Mouse (Mus musculus) hindbrain, embryonic 13.5 days (tissue): ENCODE measurements around the gene Myh7b. TPM values are rescaled to one million over a fixed set of nuclear protein-coding genes. Genes with fewer than 3 reads are reported as not detected.
A peak's percentile ranks its signal among the peaks of the same experiment; 100 is the strongest.

Experiments
- ATAC-seq: fragments of 200-750 bp; cut with Nextera tagmentation; 2 replicates; pipeline ENCODE4 v1.8.0; 2017; ENCODE audit warnings: moderate TSS enrichment; ENCODE audit not compliant: low FRiP score
- H3K27ac ChIP-seq: fragments of 300-500 bp; sonication (generic); 2 replicates; pipeline ENCODE4 v1.5.1; 2015; ENCODE audit warnings: inconsistent platforms, mild to moderate bottlenecking, moderate library complexity
- H3K27me3 ChIP-seq: fragments of 300-500 bp; sonication (generic); 2 replicates; pipeline ENCODE4 v1.6.1; 2015; ENCODE audit warnings: mild to moderate bottlenecking, inconsistent platforms
- H3K36me3 ChIP-seq: fragments of 300-500 bp; sonication (generic); 2 replicates; pipeline ENCODE4 v1.6.1; 2015; ENCODE audit warnings: mild to moderate bottlenecking, inconsistent platforms
- H3K4me1 ChIP-seq: fragments of 300-500 bp; sonication (generic); replicated peaks from 2 replicates; pipeline ENCODE4 v1.6.1; 2015; ENCODE audit warnings: inconsistent platforms
- H3K4me2 ChIP-seq: fragments of 300-500 bp; sonication (generic); 2 replicates; pipeline ENCODE4 v1.6.1; 2015; ENCODE audit warnings: inconsistent platforms, mild to moderate bottlenecking, moderate library complexity
- H3K4me3 ChIP-seq: fragments of 300-500 bp; sonication (generic); 2 replicates; pipeline ENCODE4 v1.5.1; 2015; ENCODE audit warnings: mild to moderate bottlenecking, inconsistent platforms
- H3K9ac ChIP-seq: fragments of 300-500 bp; sonication (generic); 2 replicates; pipeline ENCODE4 v1.6.1; 2015; ENCODE audit warnings: mild to moderate bottlenecking, inconsistent platforms
- H3K9me3 ChIP-seq: fragments of 300-500 bp; sonication (generic); 2 replicates; pipeline ENCODE4 v1.6.1; 2016; ENCODE audit warnings: inconsistent platforms
- WGBS: fragments of 180-500 bp; shearing (Covaris S2); methylation state at CpG from one replicate; pipeline ENCODE4 v1.1.7; 2015; 5-methylcytosine and 5-hydroxymethylcytosine counted together
- polyA plus RNA-seq: library from polyadenylated mRNA; unstranded; fragments of >200 nt; fragmentation: Nextera tagmentation; extraction: Ambion mirVana; gene quantifications from 2 replicates; pipeline ENCODE4 v1.2.1, GENCODE M21; 2015

Myh7b gene
- polyA plus RNA-seq, 1 experiment from 2014 or later, result 0.82 TPM

DNA sequence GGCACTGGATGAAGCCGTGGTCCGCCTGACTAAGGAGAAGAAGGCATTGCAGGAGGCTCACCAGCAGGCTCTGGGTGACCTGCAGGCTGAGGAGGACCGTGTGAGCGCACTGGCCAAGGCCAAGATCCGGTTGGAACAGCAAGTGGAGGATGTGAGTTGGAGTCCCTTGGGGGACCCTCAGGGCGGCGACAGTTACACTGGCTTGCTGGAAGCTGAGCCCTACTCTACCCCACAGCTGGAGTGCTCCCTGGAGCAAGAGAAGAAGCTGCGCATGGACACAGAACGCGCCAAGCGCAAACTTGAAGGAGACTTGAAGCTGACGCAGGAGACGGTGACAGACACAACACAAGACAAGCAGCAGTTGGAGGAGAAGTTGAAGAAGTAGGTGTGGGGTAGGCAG lies 17.5 kb downstream of the Myh7b start:
- WGBS, result 77% methylated on average over 13 of the region's 13 CpGs
- H3K4me2 ChIP-seq, result peak overlapping the region; percentile 69; the same call in 1 of the 2 replicates
- peaks cover 33% of the 10 kb centered on the region for H3K4me1 ChIP-seq
- peak overlapping the region; percentile 36; the same call in 1 of the 2 replicates for H3K4me3 ChIP-seq
- peaks cover 25% of the 10 kb centered on the region for H3K36me3 ChIP-seq
- H3K27ac ChIP-seq, result no peak overlapping the region
- no peak overlapping the region for H3K9ac ChIP-seq
- H3K27me3 ChIP-seq, result peaks cover 75% of the 10 kb centered on the region
- ATAC-seq, result no peak
- no peaks in the 10 kb centered on the region for H3K9me3 ChIP-seq

DNA sequence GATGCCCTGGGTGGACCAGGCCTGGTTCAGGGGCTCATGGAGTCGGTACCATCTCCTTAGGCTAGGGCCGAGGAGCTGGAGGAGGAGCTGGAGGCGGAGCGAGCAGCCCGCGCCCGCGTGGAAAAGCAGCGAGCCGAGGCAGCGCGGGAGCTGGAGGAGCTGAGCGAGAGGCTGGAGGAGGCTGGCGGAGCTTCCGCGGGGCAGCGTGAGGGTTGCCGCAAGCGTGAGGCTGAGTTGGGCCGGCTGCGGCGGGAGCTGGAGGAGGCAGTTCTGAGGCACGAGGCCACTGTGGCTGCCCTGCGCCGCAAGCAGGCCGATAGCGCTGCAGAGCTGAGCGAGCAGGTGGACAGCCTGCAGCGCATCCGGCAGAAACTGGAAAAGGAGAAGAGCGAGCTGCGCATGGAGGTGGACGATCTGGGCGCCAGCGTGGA lies 18.2 kb downstream of the Myh7b start:
- peaks cover 33% of the 10 kb centered on the region for H3K4me1 ChIP-seq
- peak; percentile 37 for ATAC-seq
- H3K36me3 ChIP-seq, result peaks cover 33% of the 10 kb centered on the region
- 1% methylated on average over 35 of the region's 35 CpGs for WGBS
- peak overlapping the region; percentile 70 for H3K9ac ChIP-seq
- H3K4me2 ChIP-seq, result peak overlapping the region; percentile 69
- H3K9me3 ChIP-seq, result no peaks in the 10 kb centered on the region
- peak overlapping the region; percentile 36 for H3K4me3 ChIP-seq
- H3K27ac ChIP-seq, result no peak overlapping the region
- H3K27me3 ChIP-seq, result peaks cover 82% of the 10 kb centered on the region

DNA sequence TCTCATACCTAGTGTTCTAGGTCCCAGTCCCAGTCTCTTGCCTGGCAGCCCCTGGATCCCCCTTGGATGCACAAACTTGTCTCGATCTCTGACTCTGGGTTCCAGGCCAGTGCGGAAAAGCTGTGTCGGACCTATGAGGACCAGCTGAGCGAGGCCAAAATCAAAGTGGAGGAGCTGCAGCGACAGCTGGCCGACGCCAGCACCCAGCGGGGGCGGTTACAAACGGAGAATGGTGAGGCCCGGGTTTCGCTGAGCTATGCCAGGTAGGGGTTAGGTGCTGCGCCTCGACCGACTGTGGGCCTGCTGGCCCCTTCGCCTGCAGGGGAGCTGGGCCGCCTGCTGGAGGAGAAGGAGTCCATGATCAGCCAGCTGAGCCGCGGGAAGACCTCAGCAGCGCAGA lies 19.1 kb downstream of the Myh7b start:
- 19% methylated on average over 20 of the region's 20 CpGs for WGBS
- H3K36me3 ChIP-seq, result peaks cover 42% of the 10 kb centered on the region
- ATAC-seq, result no peak

DNA sequence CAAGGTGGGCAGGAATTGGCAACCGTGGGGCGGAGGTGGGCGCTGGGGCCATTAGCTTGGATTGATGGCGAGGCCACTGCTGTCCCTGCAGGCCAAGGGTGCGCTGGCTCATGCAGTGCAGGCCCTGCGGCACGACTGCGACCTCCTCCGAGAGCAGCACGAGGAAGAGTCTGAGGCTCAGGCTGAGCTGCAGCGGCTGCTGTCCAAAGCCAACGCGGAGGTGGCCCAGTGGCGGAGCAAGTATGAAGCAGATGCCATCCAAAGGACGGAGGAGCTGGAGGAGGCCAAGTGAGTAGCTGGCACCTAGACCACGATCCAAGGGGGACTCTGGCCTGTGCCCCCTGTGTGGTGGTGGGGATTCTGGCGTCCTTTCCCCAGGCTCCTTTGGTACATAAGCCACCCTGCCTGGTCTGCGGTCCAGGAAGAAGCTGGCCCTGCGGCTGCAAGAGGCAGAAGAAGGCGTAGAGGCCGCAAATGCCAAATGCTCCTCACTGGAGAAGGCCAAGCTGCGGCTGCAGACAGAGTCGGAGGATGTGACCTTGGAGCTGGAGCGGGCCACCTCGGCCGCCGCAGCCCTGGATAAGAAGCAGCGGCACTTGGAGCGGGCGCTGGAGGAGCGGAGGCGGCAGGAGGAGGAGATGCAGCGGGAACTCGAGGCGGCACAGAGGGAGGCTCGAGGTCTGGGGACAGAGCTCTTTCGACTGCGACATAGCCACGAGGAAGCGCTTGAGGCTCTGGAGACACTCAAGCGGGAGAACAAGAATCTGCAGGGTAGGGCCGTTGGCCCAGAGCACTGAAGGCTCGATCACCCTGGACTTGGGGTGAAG lies 19.8 kb downstream of the Myh7b start:
- no peak overlapping the region for H3K4me2 ChIP-seq
- no peak for ATAC-seq
- no peak overlapping the region for H3K4me3 ChIP-seq
- no peaks in the 10 kb centered on the region for H3K9me3 ChIP-seq
- no peak overlapping the region for H3K27ac ChIP-seq
- 16% methylated on average over 43 of the region's 43 CpGs for WGBS
- H3K9ac ChIP-seq, result peak overlapping the region; percentile 31; the same call in 1 of the 2 replicates
- peaks cover 48% of the 10 kb centered on the region for H3K36me3 ChIP-seq
- H3K27me3 ChIP-seq, result peaks cover 85% of the 10 kb centered on the region
- peaks cover 33% of the 10 kb centered on the region for H3K4me1 ChIP-seq

More for the DNA sequence above, 19.1 kb downstream of the Myh7b start:
- Histone ChIP-seq H3K9ac (peak overlapping the region; percentile 31; the same call in 1 of the 2 replicates), H3K27me3 (peaks cover 91% of the 10 kb centered on the region), H3K4me2 (0 out of 2 replicates have a peak overlapping the region, but pooled peaks have one; percentile 20), H3K4me3 (no peak overlapping the region), H3K4me1 (peaks cover 33% of the 10 kb centered on the region), H3K9me3 (no peaks in the 10 kb centered on the region), H3K27ac (no peak overlapping the region)

DNA sequence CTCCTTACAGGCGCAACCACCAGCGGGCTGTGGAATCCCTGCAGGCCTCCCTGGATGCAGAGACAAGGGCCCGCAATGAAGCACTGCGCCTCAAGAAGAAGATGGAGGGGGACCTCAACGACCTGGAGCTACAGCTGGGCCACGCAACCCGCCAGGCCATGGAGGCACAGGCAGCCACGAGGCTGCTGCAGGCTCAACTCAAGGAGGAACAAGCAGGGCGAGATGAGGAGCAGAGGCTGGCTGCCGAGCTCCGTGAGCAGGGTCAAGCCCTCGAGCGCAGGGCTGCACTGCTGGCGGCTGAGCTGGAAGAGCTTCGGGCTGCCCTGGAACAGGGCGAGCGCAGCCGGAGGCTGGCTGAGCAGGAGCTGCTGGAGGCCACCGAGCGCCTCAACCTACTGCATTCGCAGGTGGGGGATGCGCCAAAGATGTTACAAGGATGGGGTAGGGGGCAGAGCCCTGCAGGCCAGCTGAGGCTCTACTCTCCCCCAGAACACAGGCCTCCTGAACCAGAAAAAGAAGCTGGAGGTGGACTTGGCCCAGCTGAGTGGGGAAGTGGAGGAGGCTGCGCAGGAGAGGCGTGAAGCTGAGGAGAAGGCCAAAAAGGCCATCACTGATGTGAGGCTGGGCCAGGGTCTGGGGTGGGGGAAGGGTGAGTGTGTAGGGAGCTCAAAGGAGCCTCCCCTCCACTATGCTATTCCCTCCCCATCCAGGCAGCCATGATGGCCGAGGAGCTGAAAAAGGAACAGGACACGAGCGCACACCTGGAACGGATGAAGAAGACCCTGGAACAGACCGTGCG lies 21.3 kb downstream of the Myh7b start:
- WGBS, result 69% methylated on average over 30 of the region's 30 CpGs
- no peak for ATAC-seq
- peaks cover 28% of the 10 kb centered on the region for H3K4me1 ChIP-seq
- H3K4me3 ChIP-seq, result no peak overlapping the region
- no peak overlapping the region for H3K27ac ChIP-seq
- H3K27me3 ChIP-seq, result peaks cover 78% of the 10 kb centered on the region
- H3K36me3 ChIP-seq, result peaks cover 64% of the 10 kb centered on the region
- no peak overlapping the region for H3K4me2 ChIP-seq
- no peaks in the 10 kb centered on the region for H3K9me3 ChIP-seq
- no peak overlapping the region for H3K9ac ChIP-seq

DNA sequence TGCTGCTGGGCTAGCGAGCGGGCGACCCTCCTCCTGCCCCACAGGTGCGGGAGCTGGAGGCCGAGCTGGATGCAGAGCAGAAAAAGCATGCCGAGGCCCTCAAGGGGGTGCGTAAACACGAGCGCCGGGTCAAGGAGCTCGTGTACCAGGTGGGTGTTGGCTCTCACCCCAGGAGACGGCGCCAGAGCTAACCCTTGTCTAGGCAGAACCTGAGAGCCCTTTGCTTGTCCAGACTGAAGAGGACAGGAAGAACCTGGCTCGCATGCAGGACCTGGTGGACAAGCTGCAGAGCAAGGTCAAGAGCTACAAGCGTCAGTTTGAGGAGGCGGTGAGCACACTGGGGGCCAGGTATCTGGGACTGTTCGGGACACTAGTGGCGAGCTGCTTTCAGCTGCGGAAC lies 22.1 kb downstream of the Myh7b start:
- Histone ChIP-seq H3K36me3 (peaks cover 71% of the 10 kb centered on the region), H3K27ac (no peak overlapping the region), H3K4me3 (no peak overlapping the region), H3K4me1 (peaks cover 28% of the 10 kb centered on the region), H3K9me3 (no peaks in the 10 kb centered on the region), H3K4me2 (no peak overlapping the region), H3K27me3 (peaks cover 70% of the 10 kb centered on the region), H3K9ac (no peak overlapping the region)
- WGBS, result 70% methylated on average over 19 of the region's 19 CpGs
- no peak for ATAC-seq

DNA sequence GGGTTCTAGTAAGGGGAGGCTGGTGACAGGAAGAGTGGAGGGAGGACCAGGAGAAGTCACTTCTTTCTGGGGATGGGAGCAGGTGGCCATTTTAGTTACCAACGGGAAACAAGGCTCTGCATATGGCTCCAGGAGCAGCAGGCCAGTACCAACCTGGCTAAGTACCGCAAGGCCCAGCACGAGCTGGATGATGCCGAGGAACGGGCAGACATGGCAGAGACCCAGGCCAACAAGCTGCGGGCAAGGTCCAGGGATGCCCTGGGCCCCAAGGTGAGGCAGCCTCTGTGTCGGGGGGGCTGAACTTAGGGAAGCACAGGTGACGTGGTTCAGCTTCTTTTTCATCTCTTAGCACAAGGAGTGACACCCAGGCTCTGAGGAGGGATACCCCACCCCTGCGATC lies 22.7 kb downstream of the Myh7b start:
- peaks cover 64% of the 10 kb centered on the region for H3K27me3 ChIP-seq
- no peak overlapping the region for H3K27ac ChIP-seq
- WGBS, result 90% methylated on average over 9 of the region's 9 CpGs
- no peak overlapping the region for H3K4me2 ChIP-seq
- no peak overlapping the region for H3K4me3 ChIP-seq
- H3K9me3 ChIP-seq, result no peaks in the 10 kb centered on the region
- H3K9ac ChIP-seq, result no peak overlapping the region
- H3K4me1 ChIP-seq, result peaks cover 27% of the 10 kb centered on the region
- H3K36me3 ChIP-seq, result peaks cover 78% of the 10 kb centered on the region
- no peak for ATAC-seq

DNA sequence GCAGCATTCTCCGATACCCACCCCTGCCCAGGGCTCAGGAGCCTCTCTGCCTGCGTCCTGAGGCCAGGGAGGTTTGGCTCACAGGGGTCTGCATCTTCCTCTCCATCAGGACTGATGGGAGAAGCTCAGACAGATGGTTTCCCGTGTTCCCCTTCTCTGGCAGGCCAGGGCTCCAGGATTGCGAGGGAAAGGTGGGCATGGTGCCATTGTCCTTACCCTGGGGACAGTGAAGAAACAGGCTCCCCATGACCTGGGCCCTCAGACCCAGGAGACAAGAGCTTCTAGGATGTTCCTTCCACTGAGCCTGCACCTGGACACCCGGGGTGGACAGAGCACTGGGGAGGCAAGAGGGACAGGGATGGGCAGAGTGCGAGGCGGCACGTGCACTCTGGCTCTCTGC lies 23.6 kb downstream of the Myh7b start:
- peaks cover 56% of the 10 kb centered on the region for H3K27me3 ChIP-seq
- WGBS, result 89% methylated on average over 8 of the region's 8 CpGs

DNA sequence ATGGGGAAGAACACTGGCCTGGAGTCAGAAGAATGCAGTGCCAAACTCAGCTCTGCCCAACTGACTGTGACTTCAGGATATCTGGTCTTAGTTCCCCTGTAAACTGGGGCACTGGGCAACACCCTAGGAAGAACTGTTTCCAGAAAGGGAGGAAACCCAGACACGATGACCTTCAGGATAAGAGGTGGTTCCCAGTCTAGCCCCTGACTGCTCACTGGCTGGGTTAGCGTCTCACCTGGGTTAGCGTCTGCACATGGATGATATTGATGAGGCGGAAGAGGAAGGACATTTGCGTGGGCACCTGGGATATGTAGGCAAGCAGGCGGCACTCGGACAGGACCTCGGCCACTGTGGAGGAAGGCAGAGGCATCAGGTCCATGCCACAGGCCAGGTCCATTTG lies 24.9 kb downstream of the Myh7b start:
- no peaks in the 10 kb centered on the region for H3K9me3 ChIP-seq
- no peak for ATAC-seq
- 96% methylated on average over 8 of the region's 8 CpGs for WGBS
- H3K27me3 ChIP-seq, result peaks cover 42% of the 10 kb centered on the region
- H3K36me3 ChIP-seq, result peaks cover 100% of the 10 kb centered on the region
- H3K4me2 ChIP-seq, result no peak overlapping the region
- no peak overlapping the region for H3K4me3 ChIP-seq
- H3K27ac ChIP-seq, result no peak overlapping the region
- no peak overlapping the region for H3K9ac ChIP-seq
- H3K4me1 ChIP-seq, result peaks cover 15% of the 10 kb centered on the region

More for the DNA sequence above, 23.6 kb downstream of the Myh7b start:
- no peak overlapping the region for H3K27ac ChIP-seq
- H3K9me3 ChIP-seq, result no peaks in the 10 kb centered on the region
- H3K9ac ChIP-seq, result no peak overlapping the region
- peaks cover 86% of the 10 kb centered on the region for H3K36me3 ChIP-seq
- no peak overlapping the region for H3K4me2 ChIP-seq
- H3K4me3 ChIP-seq, result no peak overlapping the region
- no peak for ATAC-seq
- peaks cover 23% of the 10 kb centered on the region for H3K4me1 ChIP-seq

DNA sequence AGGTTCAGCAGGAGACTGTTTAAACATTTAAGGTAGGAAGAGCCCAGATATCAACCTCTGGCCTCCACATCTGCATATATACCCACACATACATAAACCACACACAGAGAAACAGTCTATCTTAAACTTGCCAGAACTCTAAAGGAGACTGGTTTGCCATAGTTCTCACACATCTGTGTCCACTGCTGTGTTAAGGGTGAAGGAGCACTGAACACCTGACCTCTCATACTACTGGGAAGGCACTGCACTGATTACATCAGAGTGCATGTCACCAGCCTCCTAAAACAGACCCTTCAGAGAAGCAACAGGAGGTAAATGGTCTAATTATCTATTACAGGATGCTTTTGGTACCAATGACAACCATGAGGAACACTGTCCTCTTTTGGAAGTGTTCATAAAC lies 25.9 kb downstream of the Myh7b start:
- Histone ChIP-seq H3K4me3 (no peak overlapping the region), H3K36me3 (peaks cover 100% of the 10 kb centered on the region), H3K4me2 (no peak overlapping the region), H3K9ac (no peak overlapping the region), H3K27ac (no peak overlapping the region), H3K9me3 (no peaks in the 10 kb centered on the region), H3K27me3 (peaks cover 33% of the 10 kb centered on the region), H3K4me1 (peaks cover 17% of the 10 kb centered on the region; the same call in 1 of the 2 replicates)
- ATAC-seq, result no peak

DNA sequence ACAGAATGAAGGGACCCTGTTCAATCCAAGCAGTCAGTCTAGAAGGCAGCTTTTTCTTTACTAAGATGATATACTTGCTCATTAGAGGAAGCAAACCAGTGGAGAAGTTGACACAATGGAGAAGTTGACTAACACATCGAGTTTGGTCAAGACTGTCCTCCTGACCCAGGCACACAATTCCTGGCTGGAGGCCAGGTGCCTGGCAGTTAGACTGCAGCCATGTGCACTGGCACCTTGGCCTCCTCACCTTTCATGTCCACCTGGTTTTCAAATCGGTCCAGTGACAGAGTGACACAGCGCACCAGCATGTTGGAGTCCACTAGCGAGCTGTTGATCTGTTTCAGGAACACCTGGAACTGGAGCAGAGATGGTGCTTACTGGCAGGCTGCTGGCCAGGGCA lies 26.4 kb downstream of the Myh7b start:
- Histone ChIP-seq H3K4me2 (no peak overlapping the region), H3K36me3 (peaks cover 100% of the 10 kb centered on the region), H3K4me1 (peaks cover 18% of the 10 kb centered on the region; the same call in 1 of the 2 replicates), H3K9me3 (no peaks in the 10 kb centered on the region), H3K27me3 (peaks cover 27% of the 10 kb centered on the region), H3K27ac (no peak overlapping the region), H3K4me3 (no peak overlapping the region), H3K9ac (no peak overlapping the region)
- no peak for ATAC-seq
- 98% methylated on average over 4 of the region's 4 CpGs for WGBS

DNA sequence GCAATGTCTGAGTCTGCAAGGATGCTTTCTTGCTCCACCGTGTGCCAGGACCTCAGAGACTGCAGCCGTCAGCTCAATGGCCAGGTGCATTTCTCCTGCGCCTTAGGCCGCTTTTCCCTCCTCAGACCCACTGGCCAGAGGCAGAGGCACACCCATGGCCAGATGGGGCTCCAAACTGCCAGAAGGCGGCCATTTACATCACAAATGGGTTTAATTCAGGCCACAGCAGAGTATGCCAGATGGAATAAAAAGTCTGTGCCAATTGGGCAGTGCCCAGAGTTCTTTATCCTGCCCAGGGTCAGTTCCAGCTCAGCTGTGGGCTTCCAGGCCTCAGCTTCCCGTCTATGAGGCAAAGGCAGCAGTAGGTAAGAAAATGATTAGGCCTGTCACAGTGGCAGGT lies 29.6 kb downstream of the Myh7b start:
- H3K27ac ChIP-seq, result peak overlapping the region; percentile 66
- no peaks in the 10 kb centered on the region for H3K9me3 ChIP-seq
- peaks cover 18% of the 10 kb centered on the region; the same call in 1 of the 2 replicates for H3K4me1 ChIP-seq
- ATAC-seq, result peak; percentile 67; the same call in 1 of the 2 replicates
- no peak overlapping the region for H3K4me3 ChIP-seq
- H3K36me3 ChIP-seq, result peaks cover 99% of the 10 kb centered on the region
- no peaks in the 10 kb centered on the region for H3K27me3 ChIP-seq
- 59% methylated on average over 6 of the region's 6 CpGs for WGBS
- H3K4me2 ChIP-seq, result no peak overlapping the region
- H3K9ac ChIP-seq, result peak overlapping the region; percentile 35; the same call in 1 of the 2 replicates
